Mouse (Mus musculus): ENCODE results near the gene Pim3. TPM values are rescaled to one million over a fixed set of nuclear protein-coding genes. Genes with fewer than 3 reads are reported as not detected.
A peak's percentile ranks its signal among the peaks of the same experiment; 100 is the strongest.

Pim3 gene
- total RNA-seq, 2 experiments from 2014 or later: 35.7 to 35.9 TPM

- intact Hi-C loops (cut with DNase I): no loop called here
Observed at GRCm38 (mm10) chr15:88854969-88855830, 6.8 kb upstream of the Pim3 start.

GRCm38 (mm10) chr15:88855896-88856417 is 6.0 kb upstream of the Pim3 start:
- intact Hi-C loops (cut with DNase I): no loop called here

More at GRCm38 (mm10) chr15:88854969-88855830, 6.8 kb upstream of the Pim3 start:
- no peak for DNase-seq (ENCODE audit: low spot score in 2 of 2)

GRCm38 (mm10) chr15:88856613-88857012 is 5.4 kb upstream of the Pim3 start:
- intact Hi-C loops (cut with DNase I): no loop called here
- no peak for DNase-seq (ENCODE audit: low spot score in 2 of 2)

More at GRCm38 (mm10) chr15:88855896-88856417, 6.0 kb upstream of the Pim3 start:
- DNase-seq (ENCODE audit: low spot score in 2 of 2): no peak

GRCm38 (mm10) chr15:88857361-88857760 is 4.6 kb upstream of the Pim3 start:
- intact Hi-C loops (cut with DNase I): no loop called here
- DNase-seq (ENCODE audit: low spot score in 2 of 2): no peak

GRCm38 (mm10) chr15:88858141-88858541 is 3.8 kb upstream of the Pim3 start:
- intact Hi-C loops (cut with DNase I): no loop called here
- no peak for DNase-seq (ENCODE audit: low spot score in 2 of 2)

- DNase-seq (ENCODE audit: low spot score in 2 of 2): no peak
- intact Hi-C loops (cut with DNase I): no loop called here
Observed at GRCm38 (mm10) chr15:88858707-88859106, 3.3 kb upstream of the Pim3 start.

- intact Hi-C loops (cut with DNase I): no loop called here
- no peak for DNase-seq (ENCODE audit: low spot score in 2 of 2)
Observed at GRCm38 (mm10) chr15:88859206-88859970, 2.6 kb upstream of the Pim3 start.

- intact Hi-C loops (cut with DNase I): loop anchor here (5.0 kb wide), 1 partner anchor 33 kb away; no protein-coding TSS in a partner anchor
- DNase-seq (ENCODE audit: low spot score in 2 of 2): no peak
Observed at GRCm38 (mm10) chr15:88860781-88861180, 1.2 kb upstream of the Pim3 start.

GRCm38 (mm10) chr15:88862881-88863694 is 1.1 kb downstream of the Pim3 start:
- DNase-seq (ENCODE audit: low spot score in 2 of 2): peak; percentile 55 to 65
- intact Hi-C loops (cut with DNase I): loop anchor here (1.0 to 5.0 kb wide), 2 partner anchors 25 to 36 kb away; no protein-coding TSS in a partner anchor

GRCm38 (mm10) chr15:88863695-88864231 is 1.8 kb downstream of the Pim3 start:
- intact Hi-C loops (cut with DNase I): loop anchor here (5.0 kb wide), 1 partner anchor 36 kb away; no protein-coding TSS in a partner anchor

GRCm38 (mm10) chr15:88864270-88865030 is 2.5 kb downstream of the Pim3 start:
- DNase-seq (ENCODE audit: low spot score in 2 of 2): no peak
- intact Hi-C loops (cut with DNase I): loop anchor here (5.0 kb wide), 1 partner anchor 37 kb away; no protein-coding TSS in a partner anchor

More at GRCm38 (mm10) chr15:88863695-88864231, 1.8 kb downstream of the Pim3 start:
- DNase-seq (ENCODE audit: low spot score in 2 of 2): peak; percentile 91 to 93

GRCm38 (mm10) chr15:88865061-88865460 is 3.1 kb downstream of the Pim3 start:
- intact Hi-C loops (cut with DNase I): no loop called here
- no peak for DNase-seq (ENCODE audit: low spot score in 2 of 2)

GRCm38 (mm10) chr15:88865888-88866695 is 4.1 kb downstream of the Pim3 start:
- intact Hi-C loops (cut with DNase I): no loop called here

GRCm38 (mm10) chr15:88866934-88867356 is 5.0 kb downstream of the Pim3 start:
- intact Hi-C loops (cut with DNase I): no loop called here
- DNase-seq (ENCODE audit: low spot score in 2 of 2): no peak

More at GRCm38 (mm10) chr15:88865888-88866695, 4.1 kb downstream of the Pim3 start:
- DNase-seq (ENCODE audit: low spot score in 2 of 2): no peak

GRCm38 (mm10) chr15:88867368-88868023 is 5.5 kb downstream of the Pim3 start:
- no peak for DNase-seq (ENCODE audit: low spot score in 2 of 2)
- intact Hi-C loops (cut with DNase I): no loop called here

GRCm38 (mm10) chr15:88868024-88868742 is 6.2 kb downstream of the Pim3 start:
- intact Hi-C loops (cut with DNase I): no loop called here
- no peak for DNase-seq (ENCODE audit: low spot score in 2 of 2)

Data from left cerebral cortex, postnatal 25 days (tissue).